Mouse (Mus musculus): ENCODE measurements around the gene Kcnk5. TPM values are rescaled to one million over a fixed set of nuclear protein-coding genes. Genes with fewer than 3 reads are reported as not detected.

Kcnk5 gene
- total and polyA plus RNA-seq, 3 experiments, result 9.3 to 10.9 TPM; not detected in 1

GRCm38 (mm10) chr14:20177494-20178123, 4.0 kb downstream of the Kcnk5 start:
- H3K27me3 ChIP-seq (ENCODE audit: control insufficient read depth in 1 of 2, insufficient read depth in 2 of 2, low read length in 2 of 2), result no peaks in the 10 kb centered on the region
- H3K9ac ChIP-seq (ENCODE audit: control insufficient read depth, low read depth, low read length, poor library complexity, severe bottlenecking), result no peak overlapping the region
- no peak for TF ChIP-seq GABPA (IDR thresholded peaks at IDR 0.05; ENCODE audit: low read depth, low read length)
- TF ChIP-seq ZC3H11A (IDR thresholded peaks at IDR 0.05; ENCODE audit: low read depth, low read length), result no peak
- no peak for TF ChIP-seq NRF1 (IDR thresholded peaks at IDR 0.05; ENCODE audit: insufficient read depth, low read depth, low read length, poor library complexity, severe bottlenecking)
- TF ChIP-seq POLR2AphosphoS5 (IDR thresholded peaks at IDR 0.05; ENCODE audit: borderline replicate concordance, low read depth, low read length), result no peak
- TF ChIP-seq MYC (IDR thresholded peaks at IDR 0.05; ENCODE audit: low read depth, low read length), result no peak
- TF ChIP-seq TAL1 (IDR thresholded peaks at IDR 0.05; ENCODE audit: low read length), result no peak
- no peak for TF ChIP-seq BHLHE40 (IDR thresholded peaks at IDR 0.05; ENCODE audit: borderline replicate concordance, low read depth, low read length)
- TF ChIP-seq POLR2AphosphoS2 (IDR thresholded peaks at IDR 0.05; ENCODE audit: low read length), result no peak
- no peak for TF ChIP-seq HCFC1 (IDR thresholded peaks at IDR 0.05; ENCODE audit: low read depth, low read length)
- TF ChIP-seq GATA1 (IDR thresholded peaks at IDR 0.05; ENCODE audit: low read depth, low read length), result no peak
- TF ChIP-seq TBP (IDR thresholded peaks at IDR 0.05; ENCODE audit: low read depth, low read length), result no peak
- TF ChIP-seq USF2 (IDR thresholded peaks at IDR 0.05; ENCODE audit: borderline replicate concordance in 1 of 2, insufficient read depth in 1 of 2, low read depth in 1 of 2, low read length in 2 of 2), result no peak
- no peak for TF ChIP-seq ZNF384 (IDR thresholded peaks at IDR 0.05; ENCODE audit: low read depth, low read length)
- no peak for TF ChIP-seq CTCF (IDR thresholded peaks at IDR 0.05 in 2 of 3, conservative IDR thresholded peaks at IDR 0.05 in 1 of 3; ENCODE audit: control insufficient read depth in 1 of 3, insufficient read depth in 1 of 3, low read depth in 2 of 3, low read length in 3 of 3, poor library complexity in 1 of 3, severe bottlenecking in 1 of 3)
- TF ChIP-seq EP300 (IDR thresholded peaks at IDR 0.05; ENCODE audit: low read depth in 1 of 2, low read length in 2 of 2), result no peak
- no peak for TF ChIP-seq POLR2A (IDR thresholded peaks at IDR 0.05; ENCODE audit: control insufficient read depth in 1 of 2, insufficient read depth in 1 of 2, low read depth in 1 of 2, low read length in 2 of 2, poor library complexity in 1 of 2)
- TF ChIP-seq CHD1 (IDR thresholded peaks at IDR 0.05; ENCODE audit: low read depth, low read length), result no peak
- TF ChIP-seq MYB (IDR thresholded peaks at IDR 0.05; ENCODE audit: low read depth, low read length), result no peak
- H3K4me3 ChIP-seq (ENCODE audit: control insufficient read depth in 1 of 2, insufficient read depth in 1 of 2, low read depth in 2 of 2, low read length in 2 of 2), result no peak overlapping the region
- no peaks in the 10 kb centered on the region for H3K9me3 ChIP-seq (replicated peaks; ENCODE audit: insufficient read depth, low read length)
- peaks cover 0 to 26% of the 10 kb centered on the region in 2 experiments; a peak in 2 of 4 replicates for H3K36me3 ChIP-seq (ENCODE audit: control insufficient read depth in 1 of 2, insufficient read depth in 2 of 2, low read length in 2 of 2)
- H3K79me2 ChIP-seq (ENCODE audit: control insufficient read depth, insufficient read depth, low read length, poor library complexity), result peaks cover 26% of the 10 kb centered on the region
- H3K4me1 ChIP-seq (ENCODE audit: control insufficient read depth in 1 of 2, insufficient read depth in 2 of 2, low read length in 2 of 2), result peaks cover 2 to 32% of the 10 kb centered on the region in 2 experiments
- no peak for DNase-seq (ENCODE audit: low read depth, low spot score)
- H3K27ac ChIP-seq (ENCODE audit: control insufficient read depth, low read depth, low read length), result no peak overlapping the region

GRCm38 (mm10) chr14:20175705-20176104, 5.9 kb downstream of the Kcnk5 start:
- DNase-seq (ENCODE audit: low read depth, low spot score), result no peak
- Histone ChIP-seq H3K9me3 (replicated peaks; ENCODE audit: insufficient read depth, low read length) (no peaks in the 10 kb centered on the region), H3K79me2 (ENCODE audit: control insufficient read depth, insufficient read depth, low read length, poor library complexity) (peaks cover 18% of the 10 kb centered on the region), H3K4me1 (ENCODE audit: control insufficient read depth in 1 of 2, insufficient read depth in 2 of 2, low read length in 2 of 2) (peaks cover 2 to 32% of the 10 kb centered on the region in 2 experiments), H3K27me3 (ENCODE audit: control insufficient read depth in 1 of 2, insufficient read depth in 2 of 2, low read length in 2 of 2) (no peaks in the 10 kb centered on the region), H3K4me3 (ENCODE audit: control insufficient read depth in 1 of 2, insufficient read depth in 1 of 2, low read depth in 2 of 2, low read length in 2 of 2) (no peak overlapping the region), H3K9ac (ENCODE audit: control insufficient read depth, low read depth, low read length, poor library complexity, severe bottlenecking) (no peak overlapping the region), H3K27ac (ENCODE audit: control insufficient read depth, low read depth, low read length) (no peak overlapping the region), H3K36me3 (ENCODE audit: control insufficient read depth in 1 of 2, insufficient read depth in 2 of 2, low read length in 2 of 2) (peaks cover 0 to 28% of the 10 kb centered on the region in 2 experiments; a peak in 2 of 4 replicates)
- no peak for TF ChIP-seq UBTF (IDR thresholded peaks at IDR 0.05; ENCODE audit: borderline replicate concordance, insufficient read depth, low read depth, low read length)
- no peak for TF ChIP-seq ETS1 (IDR thresholded peaks at IDR 0.05; ENCODE audit: low read depth, low read length)
- no peak for TF ChIP-seq MAX (IDR thresholded peaks at IDR 0.05; ENCODE audit: low read length)
- TF ChIP-seq RCOR1 (IDR thresholded peaks at IDR 0.05; ENCODE audit: low read depth, low read length), result no peak
- no peak for TF ChIP-seq ELF1 (IDR thresholded peaks at IDR 0.05; ENCODE audit: low read depth, low read length)
- TF ChIP-seq GABPA (IDR thresholded peaks at IDR 0.05; ENCODE audit: low read depth, low read length), result no peak
- no peak for TF ChIP-seq CHD2 (IDR thresholded peaks at IDR 0.05; ENCODE audit: low read length)
- no peak for TF ChIP-seq HCFC1 (IDR thresholded peaks at IDR 0.05; ENCODE audit: low read depth, low read length)

All from MEL (cell line).